Mouse (Mus musculus) olfactory bulb, adult 2 months (tissue): ENCODE data around the gene Iqcf1.

Experiments used
- CTCF ChIP-seq: fragments of 200-500 bp; IDR thresholded peaks from 2 replicates; pipeline ENCODE4 v1.5.1; 2012; ENCODE audit warnings: low read depth, mild to moderate bottlenecking, low read length, moderate library complexity; ENCODE audit not compliant: insufficient read depth
- POLR2A ChIP-seq: fragments of 200-500 bp; IDR thresholded peaks from 2 replicates; pipeline ENCODE4 v1.6.1; 2012; ENCODE audit warnings: mild to moderate bottlenecking, low read depth, low read length, moderate library complexity; ENCODE audit not compliant: insufficient read depth

DNA sequence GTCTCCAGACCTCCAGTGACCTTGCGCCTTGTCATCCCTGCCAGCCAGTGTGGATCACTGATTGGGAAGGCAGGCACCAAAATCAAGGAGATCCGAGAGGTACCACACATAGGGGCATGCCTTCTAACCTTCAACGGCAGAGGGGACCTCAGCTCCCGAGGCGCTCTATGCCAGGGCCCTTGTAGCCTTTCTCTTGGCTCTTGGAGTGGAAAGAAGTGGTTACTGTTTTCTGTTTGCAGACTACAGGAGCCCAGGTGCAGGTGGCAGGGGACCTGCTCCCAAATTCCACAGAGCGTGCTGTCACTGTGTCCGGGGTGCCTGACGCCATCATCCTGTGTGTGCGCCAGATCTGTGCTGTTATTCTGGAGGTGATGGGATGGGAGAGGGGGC lies 38.7 kb upstream of the Iqcf1 start:
- TF ChIP-seq POLR2A (no peak), CTCF (no peak)
